Mouse (Mus musculus) embryonic facial prominence, embryonic 11.5 days (tissue): Measurements from ENCODE around the gene Fcrla. TPM values are rescaled to one million over a fixed set of nuclear protein-coding genes. Genes with fewer than 3 reads are reported as not detected.

Experiments
- ATAC-seq: fragments of 200-750 bp; cut with Nextera tagmentation; replicated peaks from 2 replicates; pipeline ENCODE4 v1.8.0; 2017; ENCODE audit warnings: low read depth; ENCODE audit not compliant: insufficient number of reproducible peaks, low FRiP score, low TSS enrichment
- DNase-seq: peaks from one replicate; pipeline ENCODE4 v3.0.0-alpha.2; 2015; ENCODE audit warnings: low spot score
- H3K27ac ChIP-seq: fragments of 300-500 bp; sonication (generic); replicated peaks from 2 replicates; pipeline ENCODE4 v1.5.1; 2014; ENCODE audit warnings: mild to moderate bottlenecking, low read depth, low read length, control low read depth
- H3K27me3 ChIP-seq: fragments of 300-500 bp; sonication (generic); 2 replicates; pipeline ENCODE4 v1.6.1; 2014; ENCODE audit warnings: mild to moderate bottlenecking, low read length, moderate library complexity, mixed read lengths; ENCODE audit not compliant: control insufficient read depth, insufficient read depth
- H3K36me3 ChIP-seq: fragments of 300-500 bp; sonication (generic); replicated peaks from 2 replicates; pipeline ENCODE4 v1.6.1; 2014; ENCODE audit warnings: low read depth, mild to moderate bottlenecking, low read length, moderate library complexity, mixed read lengths; ENCODE audit not compliant: control insufficient read depth, insufficient read depth
- H3K4me1 ChIP-seq: fragments of 300-500 bp; sonication (generic); 2 replicates; pipeline ENCODE4 v1.6.1; 2014; ENCODE audit warnings: low read length, mixed read lengths; ENCODE audit not compliant: control insufficient read depth, insufficient read depth
- H3K4me2 ChIP-seq: fragments of 300-500 bp; sonication (generic); 2 replicates; pipeline ENCODE4 v1.6.1; 2014; ENCODE audit warnings: low read depth, mild to moderate bottlenecking, control low read depth, low read length, moderate library complexity
- H3K4me3 ChIP-seq: fragments of 300-500 bp; sonication (generic); 2 replicates; pipeline ENCODE4 v1.5.1; 2014; ENCODE audit warnings: low read depth, low read length, control low read depth
- H3K9ac ChIP-seq: fragments of 300-500 bp; sonication (generic); replicated peaks from 2 replicates; pipeline ENCODE4 v1.6.1; 2014; ENCODE audit warnings: mild to moderate bottlenecking, control low read depth, low read length
- H3K9me3 ChIP-seq: fragments of 300-500 bp; sonication (generic); replicated peaks from 2 replicates; pipeline ENCODE4 v1.6.1; 2016; ENCODE audit warnings: mild to moderate bottlenecking, low read length, inconsistent platforms, mixed read lengths; ENCODE audit not compliant: control insufficient read depth
- WGBS: fragments of 180-500 bp; shearing (Covaris S2); extraction: QIAGEN DNeasy Blood & Tissue Kit; methylation state at CpG from one replicate; pipeline ENCODE4 v1.1.7; 2014; 5-methylcytosine and 5-hydroxymethylcytosine counted together
- polyA plus RNA-seq: library from polyadenylated mRNA; unstranded; fragments of >200 nt; fragmentation: Nextera tagmentation; extraction: Ambion mirVana; gene quantifications from 2 replicates; pipeline ENCODE4 v1.2.1, GENCODE M21; 2014

Fcrla gene
- polyA plus RNA-seq, 1 experiment from 2014 or later, result not detected

GRCm38 (mm10) chr1:170908341-170908740 lies 19.0 kb downstream of the Fcrla start:
- Histone ChIP-seq H3K36me3 (no peaks in the 10 kb centered on the region), H3K9ac (0 out of 2 replicates have a peak overlapping the region, but pooled peaks have one; percentile 9), H3K27ac (no peak overlapping the region), H3K9me3 (no peaks in the 10 kb centered on the region), H3K4me1 (no peaks in the 10 kb centered on the region; the same call in 1 of the 2 replicates), H3K4me3 (peak overlapping the region; percentile 53), H3K27me3 (peaks cover 30% of the 10 kb centered on the region), H3K4me2 (peak overlapping the region; percentile 95)
- ATAC-seq, result peak; percentile 75; the same call in 1 of the 2 replicates
- 3% methylated on average over 21 of the region's 21 CpGs for WGBS
- DNase-seq, result no peak

- Histone ChIP-seq H3K9ac (peak overlapping the region; percentile 37), H3K4me1 (no peaks in the 10 kb centered on the region; the same call in 1 of the 2 replicates), H3K9me3 (no peaks in the 10 kb centered on the region), H3K4me3 (peak overlapping the region; percentile 53), H3K36me3 (no peaks in the 10 kb centered on the region), H3K27me3 (peaks cover 30% of the 10 kb centered on the region), H3K4me2 (peak overlapping the region; percentile 95), H3K27ac (no peak overlapping the region)
- peak; percentile 68 for DNase-seq
- peak; percentile 66; the same call in 1 of the 2 replicates for ATAC-seq
- WGBS, result under 1% methylated on average over 70 of the region's 71 CpGs
Measured at GRCm38 (mm10) chr1:170907456-170908191, 19.8 kb downstream of the Fcrla start.

GRCm38 (mm10) chr1:170907111-170907455 lies 20.3 kb downstream of the Fcrla start:
- no peak for ATAC-seq
- Histone ChIP-seq H3K4me2 (peak overlapping the region; percentile 95), H3K4me1 (no peaks in the 10 kb centered on the region; the same call in 1 of the 2 replicates), H3K9me3 (no peaks in the 10 kb centered on the region), H3K27ac (no peak overlapping the region), H3K4me3 (peak overlapping the region; percentile 53), H3K36me3 (no peaks in the 10 kb centered on the region), H3K9ac (peak overlapping the region; percentile 37), H3K27me3 (peaks cover 30% of the 10 kb centered on the region)
- WGBS, result 18% methylated on average over 11 of the region's 11 CpGs
- no peak for DNase-seq

- DNase-seq (no peak), ATAC-seq (no peak)
- Histone ChIP-seq H3K9ac (no peak overlapping the region), H3K4me3 (no peak overlapping the region), H3K27ac (no peak overlapping the region), H3K4me1 (no peaks in the 10 kb centered on the region; the same call in 1 of the 2 replicates), H3K27me3 (peaks cover 20% of the 10 kb centered on the region), H3K9me3 (no peaks in the 10 kb centered on the region), H3K4me2 (no peak overlapping the region), H3K36me3 (no peaks in the 10 kb centered on the region)
- WGBS, result 72% methylated on average over 5 of the region's 5 CpGs
Measured at GRCm38 (mm10) chr1:170903485-170903884, 23.9 kb downstream of the Fcrla start.

DNA sequence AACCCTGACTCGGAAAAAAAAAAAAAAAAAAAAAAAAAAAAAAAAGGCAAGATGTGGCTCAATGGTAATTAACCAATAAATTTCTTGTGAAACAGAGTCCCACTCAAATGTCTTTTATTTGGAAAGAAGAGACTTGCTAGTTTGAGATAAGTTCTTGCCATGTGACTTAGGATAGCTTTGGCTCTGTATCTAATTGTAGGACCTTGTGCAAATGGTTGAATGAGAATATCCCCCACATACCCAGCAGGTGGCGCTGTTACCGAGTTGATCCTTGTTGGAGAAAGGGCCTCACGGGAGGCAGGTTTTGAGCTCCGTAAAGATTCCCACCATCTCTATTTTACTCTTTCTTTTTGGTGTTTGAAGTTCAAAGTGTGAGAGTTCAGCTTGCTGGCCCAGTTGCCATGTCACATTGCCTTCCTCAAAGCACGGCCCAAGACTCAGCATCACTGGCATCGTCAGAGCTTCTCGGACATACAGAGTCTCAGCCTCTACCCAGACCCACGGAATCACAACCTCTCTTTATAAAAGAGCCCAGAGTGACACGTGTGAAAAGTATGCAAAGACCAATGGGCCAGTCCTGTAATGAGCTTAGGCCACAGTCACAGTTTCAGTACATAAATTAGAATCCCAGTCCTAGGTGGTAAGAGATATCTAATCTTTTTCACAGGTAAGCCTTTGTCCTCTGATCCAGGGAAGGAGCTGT lies 25.7 kb downstream of the Fcrla start:
- no peaks in the 10 kb centered on the region for H3K4me1 ChIP-seq

GRCm38 (mm10) chr1:170900799-170901467 lies 26.4 kb downstream of the Fcrla start:
- H3K9me3 ChIP-seq, result no peaks in the 10 kb centered on the region
- H3K4me2 ChIP-seq, result no peak overlapping the region
- H3K4me1 ChIP-seq, result no peaks in the 10 kb centered on the region
- H3K9ac ChIP-seq, result no peak overlapping the region
- H3K27me3 ChIP-seq, result no peaks in the 10 kb centered on the region
- H3K36me3 ChIP-seq, result no peaks in the 10 kb centered on the region
- DNase-seq (peak; percentile 83), ATAC-seq (no peak)
- no peak overlapping the region for H3K4me3 ChIP-seq
- 35% methylated on average over 10 of the region's 10 CpGs for WGBS
- H3K27ac ChIP-seq, result no peak overlapping the region

More for the DNA sequence above, 25.7 kb downstream of the Fcrla start:
- H3K9ac ChIP-seq, result no peak overlapping the region
- 28% methylated on average over 10 of the region's 10 CpGs for WGBS
- ATAC-seq (no peak), DNase-seq (peak; percentile 91)
- no peaks in the 10 kb centered on the region for H3K9me3 ChIP-seq
- no peaks in the 10 kb centered on the region for H3K36me3 ChIP-seq
- H3K27me3 ChIP-seq, result 0 out of 2 replicates have a peak, but pooled peaks cover 3% of the 10 kb centered on the region
- no peak overlapping the region for H3K27ac ChIP-seq
- H3K4me3 ChIP-seq, result no peak overlapping the region
- H3K4me2 ChIP-seq, result no peak overlapping the region

- Histone ChIP-seq H3K36me3 (no peaks in the 10 kb centered on the region), H3K27me3 (no peaks in the 10 kb centered on the region), H3K9me3 (no peaks in the 10 kb centered on the region), H3K4me1 (no peaks in the 10 kb centered on the region), H3K27ac (no peak overlapping the region), H3K4me2 (no peak overlapping the region), H3K4me3 (no peak overlapping the region), H3K9ac (no peak overlapping the region)
- DNase-seq (no peak), ATAC-seq (no peak)
- 80% methylated on average over 16 of the region's 16 CpGs for WGBS
Measured at GRCm38 (mm10) chr1:170898413-170899075, 28.8 kb downstream of the Fcrla start.
